Mouse (Mus musculus) cerebellum, adult 2 months (tissue): ENCODE data around the gene Pdzd2.

Source experiments
- CTCF ChIP-seq: fragments of 200-500 bp; IDR thresholded peaks from 2 replicates; pipeline ENCODE4 v1.5.1; 2011; ENCODE audit warnings: low read depth, mild to moderate bottlenecking, control low read depth, low read length, moderate library complexity, borderline replicate concordance; ENCODE audit not compliant: insufficient read depth
- POLR2A ChIP-seq: fragments of 200-500 bp; IDR thresholded peaks from 2 replicates; pipeline ENCODE4 v1.6.1; 2011; ENCODE audit warnings: low read length, control low read depth, borderline replicate concordance; ENCODE audit not compliant: insufficient read depth

- TF ChIP-seq CTCF (no peak), POLR2A (no peak)
Observed at GRCm38 (mm10) chr15:12317290-12317689, 422.4 kb downstream of the Pdzd2 start.
